Mouse (Mus musculus) kidney, adult 8-10 months (tissue): ENCODE measurements at regions not wholly inside any gene's neighbourhood (a gene's known extent, or its start where the extent isn't known, plus 50 kb on each side); places are given as distances from the start of the nearest gene placed in this dataset.

ENCODE experiments used
- DNase-seq, 2 experiments: peaks; one replicate each; pipeline ENCODE4 v3.0.0; 2022

- no peak for DNase-seq
Measured at GRCm38 (mm10) chr13:113536306-113536705, 82.1 kb downstream of the Snx18 start.

- DNase-seq: no peak
Measured at GRCm38 (mm10) chr13:113534664-113535455, 83.5 kb downstream of the Snx18 start.

GRCm38 (mm10) chr13:113533884-113534445, 84.4 kb downstream of the Snx18 start:
- no peak for DNase-seq

- no peak for DNase-seq
Measured at GRCm38 (mm10) chr13:113526997-113527396, 91.4 kb downstream of the Snx18 start.

GRCm38 (mm10) chr13:113523503-113523902, 94.9 kb downstream of the Snx18 start:
- DNase-seq: no peak

- DNase-seq: peak; percentile 66 to 67
Measured at GRCm38 (mm10) chr13:113518144-113518543, 100.2 kb downstream of the Snx18 start.

- no peak for DNase-seq
Measured at GRCm38 (mm10) chr13:113516102-113516501, 102.3 kb downstream of the Snx18 start.

- no peak for DNase-seq
Measured at GRCm38 (mm10) chr13:113515162-113515600, 103.2 kb downstream of the Snx18 start.

- peak; percentile 66 to 74 for DNase-seq
Measured at GRCm38 (mm10) chr13:113509403-113510185, 108.8 kb downstream of the Snx18 start.

GRCm38 (mm10) chr13:113508124-113508728, 110.1 kb downstream of the Snx18 start:
- no peak for DNase-seq

- DNase-seq: no peak
Measured at GRCm38 (mm10) chr13:113502528-113502927, 115.8 kb downstream of the Snx18 start.

- DNase-seq: no peak
Measured at GRCm38 (mm10) chr13:113502059-113502458, 116.3 kb downstream of the Snx18 start.

- no peak for DNase-seq
Measured at GRCm38 (mm10) chr13:113500373-113500990, 117.9 kb downstream of the Snx18 start.

- DNase-seq: no peak
Measured at GRCm38 (mm10) chr13:113499079-113499710, 119.2 kb downstream of the Snx18 start.

GRCm38 (mm10) chr13:113495595-113496285, 122.6 kb downstream of the Snx18 start:
- peak in 1 of 2 experiments; percentile 17 for DNase-seq

- no peak for DNase-seq
Measured at GRCm38 (mm10) chr13:113495136-113495535, 123.2 kb downstream of the Snx18 start.

GRCm38 (mm10) chr13:113494688-113495087, 123.7 kb downstream of the Snx18 start:
- no peak for DNase-seq

- DNase-seq: no peak
Measured at GRCm38 (mm10) chr13:113489951-113490822, 128.2 kb downstream of the Snx18 start.

GRCm38 (mm10) chr13:113486368-113486955, 131.9 kb downstream of the Snx18 start:
- peak; percentile 15 to 16 for DNase-seq

GRCm38 (mm10) chr13:113485511-113485910, 132.9 kb downstream of the Snx18 start:
- no peak for DNase-seq
